Mouse (Mus musculus): ENCODE data around the gene Ccr3. TPM values are rescaled to one million over a fixed set of nuclear protein-coding genes. Genes with fewer than 3 reads are reported as not detected.
"Not testable (repeated sequence)": the region's sequence is repeated elsewhere in the genome, so short reads cannot be mapped to it uniquely, and the experiment has no call there.

Ccr3 gene
- polyA plus RNA-seq, 1 experiment from 2014 or later = not detected

- no peak for ATAC-seq (ENCODE audit: low FRiP score)
- Histone ChIP-seq H3K4me2 (replicated peaks) (no peak overlapping the region), H3K27me3 (no peaks in the 10 kb centered on the region), H3K9ac (no peak overlapping the region), H3K27ac (no peak overlapping the region), H3K4me1 (no peaks in the 10 kb centered on the region), H3K4me3 (no peak overlapping the region), H3K36me3 (no peaks in the 10 kb centered on the region), H3K9me3 (replicated peaks) (no peaks in the 10 kb centered on the region)
- WGBS = 67% methylated on average over 2 of the region's 2 CpGs
Measured at GRCm38 (mm10) chr9:124059660-124060352, 38.0 kb downstream of the Ccr3 start.

GRCm38 (mm10) chr9:124061474-124062432 is 40.0 kb downstream of the Ccr3 start:
- not testable (repeated sequence) for H3K9me3 ChIP-seq (replicated peaks); H3K27ac ChIP-seq; H3K36me3 ChIP-seq; ATAC-seq (ENCODE audit: low FRiP score); H3K9ac ChIP-seq; H3K4me2 ChIP-seq (replicated peaks); H3K27me3 ChIP-seq; H3K4me3 ChIP-seq; H3K4me1 ChIP-seq
- 62% methylated on average over 3 of the region's 3 CpGs for WGBS

- no peak overlapping the region for H3K4me3 ChIP-seq
- H3K27me3 ChIP-seq = no peaks in the 10 kb centered on the region
- H3K27ac ChIP-seq = no peak overlapping the region
- H3K9ac ChIP-seq = no peak overlapping the region
- H3K9me3 ChIP-seq (replicated peaks) = no peaks in the 10 kb centered on the region
- ATAC-seq (ENCODE audit: low FRiP score) = no peak
- H3K36me3 ChIP-seq = no peaks in the 10 kb centered on the region
- no peak overlapping the region for H3K4me2 ChIP-seq (replicated peaks)
- H3K4me1 ChIP-seq = no peaks in the 10 kb centered on the region
Measured at GRCm38 (mm10) chr9:124066572-124067103, 44.9 kb downstream of the Ccr3 start.

- no peaks in the 10 kb centered on the region for H3K36me3 ChIP-seq
- no peak overlapping the region for H3K27ac ChIP-seq
- no peak overlapping the region for H3K4me3 ChIP-seq
- H3K9me3 ChIP-seq (replicated peaks) = no peaks in the 10 kb centered on the region
- 65% methylated on average over 2 of the region's 2 CpGs for WGBS
- H3K27me3 ChIP-seq = no peaks in the 10 kb centered on the region
- no peak overlapping the region for H3K9ac ChIP-seq
- no peak for ATAC-seq (ENCODE audit: low FRiP score)
- H3K4me2 ChIP-seq (replicated peaks) = no peak overlapping the region
- no peaks in the 10 kb centered on the region for H3K4me1 ChIP-seq
Measured at GRCm38 (mm10) chr9:124068098-124069058, 46.6 kb downstream of the Ccr3 start.

GRCm38 (mm10) chr9:124071506-124071905 is 49.7 kb downstream of the Ccr3 start:
- Histone ChIP-seq H3K27ac (no peak overlapping the region), H3K4me2 (replicated peaks) (no peak overlapping the region), H3K9me3 (replicated peaks) (no peaks in the 10 kb centered on the region), H3K4me3 (no peak overlapping the region), H3K27me3 (no peaks in the 10 kb centered on the region), H3K9ac (no peak overlapping the region), H3K36me3 (no peaks in the 10 kb centered on the region), H3K4me1 (no peaks in the 10 kb centered on the region)
- ATAC-seq (ENCODE audit: low FRiP score) = no peak
- WGBS = 84% methylated on average over 1 of the region's 1 CpGs

- 71% methylated on average over 4 of the region's 4 CpGs for WGBS
Measured at GRCm38 (mm10) chr9:124079803-124080202, 58.0 kb downstream of the Ccr3 start.

GRCm38 (mm10) chr9:124080471-124080870 is 58.7 kb downstream of the Ccr3 start:
- H3K27ac ChIP-seq; H3K4me2 ChIP-seq (replicated peaks); H3K27me3 ChIP-seq; H3K9ac ChIP-seq; H3K4me3 ChIP-seq; H3K9me3 ChIP-seq (replicated peaks); H3K4me1 ChIP-seq; H3K36me3 ChIP-seq; ATAC-seq (ENCODE audit: low FRiP score): not testable (repeated sequence)
- WGBS = 95% methylated on average over 13 of the region's 13 CpGs

More at GRCm38 (mm10) chr9:124079803-124080202, 58.0 kb downstream of the Ccr3 start:
- Histone ChIP-seq H3K9me3 (replicated peaks) (no peaks in the 10 kb centered on the region), H3K36me3 (no peaks in the 10 kb centered on the region), H3K4me2 (replicated peaks) (no peak overlapping the region), H3K4me1 (no peaks in the 10 kb centered on the region), H3K9ac (no peak overlapping the region), H3K27me3 (no peaks in the 10 kb centered on the region), H3K4me3 (no peak overlapping the region), H3K27ac (no peak overlapping the region)
- no peak for ATAC-seq (ENCODE audit: low FRiP score)

Other genes with a start within 250 kb of the Ccr3 start
- 0.22 and 0.23 TPM in 2 replicates for gene Cxcr6, start 215.5 kb upstream of the Ccr3 start, polyA plus RNA-seq (2016; fragmentation: Nextera tagmentation; extraction: Ambion mirVana)
- gene Fyco1, start 170.1 kb upstream of the Ccr3 start, polyA plus RNA-seq (2016; fragmentation: Nextera tagmentation; extraction: Ambion mirVana) = 11.3 and 12.2 TPM in 2 replicates
- 0.04 TPM in 1 of 2 replicates, not detected in the other for gene Xcr1, start 159.9 kb upstream of the Ccr3 start, polyA plus RNA-seq (2016; fragmentation: Nextera tagmentation; extraction: Ambion mirVana)
- gene Ccr1, start 53.3 kb upstream of the Ccr3 start, polyA plus RNA-seq (2016; fragmentation: Nextera tagmentation; extraction: Ambion mirVana) = 0.99 and 1.1 TPM in 2 replicates
- not detected in 2 replicates for gene Ccr1l1, start 43.6 kb upstream of the Ccr3 start, polyA plus RNA-seq (2016; fragmentation: Nextera tagmentation; extraction: Ambion mirVana)
- 0.34 and 0.38 TPM in 2 replicates for gene Ccr2, start 80.0 kb downstream of the Ccr3 start, polyA plus RNA-seq (2016; fragmentation: Nextera tagmentation; extraction: Ambion mirVana)
- 0.90 and 1.1 TPM in 2 replicates for gene Ccr5, start 99.6 kb downstream of the Ccr3 start, polyA plus RNA-seq (2016; fragmentation: Nextera tagmentation; extraction: Ambion mirVana)

Measured in hindbrain, embryonic 12.5 days (tissue).